Mouse (Mus musculus) erythroid progenitor cell, adult 5-6 weeks (primary cell): ENCODE data around the gene Gm7982. TPM values are rescaled to one million over a fixed set of nuclear protein-coding genes. Genes with fewer than 3 reads are reported as not detected.
"Not testable (repeated sequence)": the region's sequence is repeated elsewhere in the genome, so short reads cannot be mapped to it uniquely, and the experiment has no call there.

Experiments used
- ATAC-seq: replicated peaks from 2 replicates; pipeline ENCODE4 v1.8.0; 2016; ENCODE audit warnings: moderate number of reproducible peaks, mild to moderate bottlenecking, moderate TSS enrichment, inconsistent platforms; ENCODE audit not compliant: poor library complexity, low FRiP score, severe bottlenecking
- total RNA-seq, 2 experiments: library from RNA; stranded (forward) in 1 of 2; stranded (reverse) in 1 of 2; fragments of 150-400 nt in 1 of 2; fragments of 186-747, 209-891 nt in 1 of 2; gene quantifications; 2 replicates each; pipeline versions ENCODE4 v1.2.3 to v1.2.4; 2015 to 2017; ENCODE audit warnings: low replicate concordance in 2 of 2

Gene Gm7982
- not detected in 2 replicates for total RNA-seq (2015; ENCODE audit: low replicate concordance)
- not detected in 2 replicates for total RNA-seq (2017; ENCODE audit: low replicate concordance)

DNA sequence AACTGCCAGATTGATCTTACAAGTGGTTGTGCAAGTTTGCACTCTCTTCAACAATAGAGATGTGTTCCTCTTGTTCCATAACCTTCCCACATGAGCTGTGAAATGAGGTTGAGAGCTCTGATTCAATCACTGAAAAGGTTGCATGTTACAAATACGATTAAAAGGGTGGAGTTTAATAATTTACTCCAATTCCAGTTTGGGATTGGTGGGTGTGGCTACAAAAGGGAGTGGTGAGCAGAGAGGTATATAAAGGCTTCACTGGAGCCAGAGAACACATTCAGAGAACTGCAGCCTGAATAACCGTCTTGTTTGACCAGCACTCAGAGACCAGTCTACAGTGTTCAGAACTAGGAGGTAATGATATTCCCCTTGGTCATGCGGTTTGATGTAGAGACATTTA, at the start of gene Gm7982:
Gm7982 (plus strand) TSS at position 301 of the 400 bp plus-strand sequence.
- not testable (repeated sequence) for ATAC-seq

- ATAC-seq: not testable (repeated sequence)
These were observed 5.7 kb upstream of the Gm7982 start, which contains the start of gene Gm7978 for GRCm38 (mm10) chr5:95736073-95736472. Gm7978 (minus strand) TSS chr5:95736173.

DNA sequence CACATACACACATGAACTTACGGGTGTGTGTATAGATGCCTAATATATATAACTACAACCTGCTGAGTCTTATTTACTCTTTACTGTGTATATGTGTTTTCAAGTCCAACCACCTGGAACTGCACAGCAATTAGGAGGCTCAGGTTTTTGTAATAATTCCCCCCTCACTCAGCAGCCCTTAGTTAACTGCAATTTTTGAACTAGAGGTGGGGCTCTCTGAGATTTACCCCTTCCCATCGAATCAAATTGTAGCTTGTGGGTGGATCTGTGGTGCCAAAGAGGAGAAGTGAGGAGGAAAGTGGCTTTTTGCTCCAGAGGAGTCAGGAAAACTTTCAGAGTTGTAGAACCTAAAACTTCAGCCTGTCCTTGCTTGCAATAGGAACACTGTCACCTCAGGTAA, 33.9 kb downstream of the Gm7982 start, which contains the start of gene E330014E10Rik:
E330014E10Rik (plus strand) TSS at position 301 of the 400 bp plus-strand sequence.
- ATAC-seq: not testable (repeated sequence)

Other genes with a start within 250 kb of the Gm7982 start
- not detected in 2 replicates for gene Gm3286, start 231.3 kb upstream of the Gm7982 start, total RNA-seq (2015; ENCODE audit: low replicate concordance)
- gene Gm3286, start 231.3 kb upstream of the Gm7982 start, total RNA-seq (2017; ENCODE audit: low replicate concordance): not detected in 2 replicates
- gene Gm7971, start 147.1 kb upstream of the Gm7982 start, total RNA-seq (2015; ENCODE audit: low replicate concordance): not detected in 2 replicates
- not detected in 2 replicates for gene Gm7971, start 147.1 kb upstream of the Gm7982 start, total RNA-seq (2017; ENCODE audit: low replicate concordance)
- gene Gm7978, start 5.8 kb upstream of the Gm7982 start, total RNA-seq (2015; ENCODE audit: low replicate concordance): not detected in 2 replicates
- gene Gm7978, start 5.8 kb upstream of the Gm7982 start, total RNA-seq (2017; ENCODE audit: low replicate concordance): not detected in 2 replicates
- gene E330014E10Rik, start 34.0 kb downstream of the Gm7982 start, total RNA-seq (2015; ENCODE audit: low replicate concordance): not detected in 2 replicates
- not detected in 2 replicates for gene E330014E10Rik, start 34.0 kb downstream of the Gm7982 start, total RNA-seq (2017; ENCODE audit: low replicate concordance)
- gene Cxcl13, start 214.9 kb downstream of the Gm7982 start, total RNA-seq (2015; ENCODE audit: low replicate concordance): not detected in 2 replicates
- gene Cxcl13, start 214.9 kb downstream of the Gm7982 start, total RNA-seq (2017; ENCODE audit: low replicate concordance): not detected in 2 replicates